Mouse (Mus musculus) 3134 (cell line): Measurements from ENCODE around the gene Cyp19a1.

Experiments used
- DNase-seq: peaks from one replicate; pipeline ENCODE4 v3.0.0-alpha.2; 2011; ENCODE audit warnings: low spot score; ENCODE audit not compliant: insufficient read length; ENCODE audit errors: extremely low read depth

Gene Cyp19a1

DNA sequence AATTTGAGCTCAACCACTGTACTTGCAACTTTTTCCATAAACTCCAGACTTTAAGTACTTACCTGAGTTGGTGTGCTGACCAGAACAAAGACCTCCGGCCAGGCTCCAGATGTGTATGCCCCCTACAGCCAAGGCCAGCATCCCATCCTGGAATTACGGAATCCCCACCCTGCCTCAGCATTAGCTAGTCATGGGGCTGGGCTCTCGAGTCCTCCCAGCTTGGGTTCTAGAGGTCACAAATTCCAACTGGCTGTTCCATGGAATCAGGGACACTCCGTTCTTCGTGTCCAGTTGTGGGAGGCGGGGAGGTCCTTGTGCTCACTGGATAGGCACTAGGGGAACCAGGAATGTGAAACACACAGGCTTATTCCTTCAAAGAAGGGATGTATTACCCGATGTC, at the start of gene Cyp19a1:
Gene Cyp19a1 (minus strand): TSS at position 101 of the 400 bp plus-strand sequence.
- no peak for DNase-seq

DNA sequence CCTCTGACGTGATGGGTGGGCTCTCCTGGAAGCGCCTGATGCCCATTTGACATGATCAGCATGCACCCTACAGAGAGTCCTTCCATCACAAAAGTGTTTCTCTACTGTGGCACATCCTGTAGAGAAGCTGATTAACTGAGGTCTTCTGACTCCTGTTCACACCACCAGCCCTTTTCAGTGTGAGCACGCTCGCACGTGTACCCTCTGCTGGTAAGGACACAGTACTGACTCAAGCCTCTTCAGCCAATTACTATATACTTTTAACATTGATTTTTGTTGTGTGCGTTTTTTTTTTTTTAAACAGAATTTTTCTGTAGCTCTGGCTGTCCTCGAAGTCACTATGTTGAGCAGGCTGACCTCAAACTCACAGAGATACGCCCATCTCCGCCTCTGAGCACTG, 48.5 kb upstream of the Cyp19a1 start:
- no peak for DNase-seq

DNA sequence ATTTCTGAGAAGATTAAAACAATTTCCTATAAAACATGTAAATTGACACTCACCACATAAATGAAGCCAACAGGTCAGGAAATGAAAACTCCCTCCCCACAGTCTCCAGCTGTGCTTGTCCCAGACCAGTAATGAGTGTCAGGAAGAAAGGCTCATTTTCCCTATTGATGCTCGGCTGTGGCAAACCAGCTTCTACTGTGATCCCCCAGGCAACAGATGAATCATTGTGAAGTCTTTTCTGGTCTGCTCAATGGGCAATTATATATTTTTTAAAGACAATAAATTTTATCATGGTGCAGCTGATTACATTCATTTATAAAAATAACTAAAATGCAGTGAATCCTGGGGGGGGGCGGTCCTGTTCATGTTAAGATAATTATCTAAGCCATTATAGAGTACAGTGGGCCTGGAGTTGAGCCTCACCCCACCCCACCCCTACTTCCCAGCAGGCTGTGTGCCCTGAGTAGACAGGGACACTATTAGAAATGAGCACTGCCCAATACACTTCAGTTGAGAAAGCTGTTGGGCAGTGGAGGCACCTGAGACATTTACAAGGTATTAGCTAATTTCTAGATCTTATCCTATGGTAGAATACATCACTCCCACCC, 40.9 kb upstream of the Cyp19a1 start:
- no peak for DNase-seq

DNA sequence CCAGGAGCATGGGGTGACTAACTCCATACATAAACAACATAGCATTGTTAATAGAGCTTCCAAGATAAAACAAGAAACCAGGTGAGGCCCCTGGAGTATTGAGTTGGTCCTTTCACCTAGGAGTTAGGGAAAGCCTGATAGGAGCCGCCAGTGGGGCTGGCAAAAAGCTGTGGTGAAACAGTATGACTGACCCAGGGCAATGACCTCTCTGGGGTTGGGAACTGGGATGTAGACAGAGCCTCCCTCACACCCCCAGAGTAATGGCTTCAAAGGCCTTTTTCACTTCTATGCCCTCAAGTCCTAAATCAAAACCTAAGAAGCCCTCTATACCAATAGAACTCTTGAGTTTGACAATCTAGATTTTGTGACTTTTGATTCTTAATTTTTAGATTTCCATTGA, 40.3 kb upstream of the Cyp19a1 start:
- no peak for DNase-seq

DNA sequence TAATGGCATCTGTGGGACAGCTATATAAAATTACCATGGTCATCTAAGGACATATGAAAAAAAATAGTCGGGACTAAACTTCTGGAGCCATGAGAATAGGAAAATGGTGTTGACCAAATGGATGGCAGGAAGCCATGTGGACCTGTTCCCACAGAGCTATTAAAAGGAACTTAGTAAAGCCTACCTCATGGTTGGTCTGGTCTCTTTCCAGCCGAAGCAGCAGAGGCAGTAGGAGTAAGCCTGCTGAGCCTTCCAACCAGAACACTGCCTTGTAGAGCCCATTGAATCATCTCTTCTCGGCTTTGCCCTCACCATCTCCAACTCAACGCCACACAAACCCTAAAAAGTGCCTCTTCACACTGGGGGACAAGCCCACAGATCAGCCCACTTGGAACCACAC, 33.3 kb upstream of the Cyp19a1 start:
- DNase-seq, result no peak

DNA sequence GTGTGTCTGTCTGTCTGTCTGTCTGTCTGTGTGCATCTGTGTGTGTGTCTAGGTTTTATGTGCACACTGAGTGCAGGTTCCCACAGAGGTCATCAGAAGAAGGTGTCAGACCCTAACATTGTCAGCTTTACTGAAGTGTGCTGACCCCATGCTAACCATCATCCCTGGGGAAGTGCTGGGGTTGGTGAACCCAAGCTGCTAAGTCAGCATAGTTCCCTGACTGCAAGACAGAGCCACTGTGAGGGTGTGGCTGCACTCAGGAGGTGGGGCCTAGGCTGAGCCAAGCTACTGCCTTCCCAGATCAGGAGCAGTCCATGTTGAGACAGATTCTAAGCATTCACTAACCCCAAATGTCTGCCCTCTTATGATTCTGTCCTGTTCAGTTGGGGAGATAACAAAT, 31.9 kb upstream of the Cyp19a1 start:
- DNase-seq, result no peak

DNA sequence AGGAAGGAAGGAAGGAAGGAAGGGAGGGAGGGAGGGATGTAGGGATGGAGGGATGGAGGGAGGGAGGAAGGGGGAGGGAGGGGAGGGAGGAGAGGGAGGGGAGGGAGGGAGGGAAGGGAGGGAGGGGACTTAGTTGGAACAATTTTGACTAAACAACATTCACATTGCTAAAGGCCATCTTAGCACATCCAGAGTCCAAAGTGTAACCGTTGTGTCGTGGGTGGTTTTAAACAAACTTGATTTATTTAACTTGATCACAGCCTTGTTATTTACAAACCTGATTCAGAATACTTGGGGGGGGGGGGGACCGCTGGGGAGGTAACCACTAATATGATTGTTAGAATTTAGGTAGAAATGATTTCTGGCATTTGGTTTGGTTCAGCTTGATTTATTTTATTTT, 31.5 kb upstream of the Cyp19a1 start:
- DNase-seq, result no peak

DNA sequence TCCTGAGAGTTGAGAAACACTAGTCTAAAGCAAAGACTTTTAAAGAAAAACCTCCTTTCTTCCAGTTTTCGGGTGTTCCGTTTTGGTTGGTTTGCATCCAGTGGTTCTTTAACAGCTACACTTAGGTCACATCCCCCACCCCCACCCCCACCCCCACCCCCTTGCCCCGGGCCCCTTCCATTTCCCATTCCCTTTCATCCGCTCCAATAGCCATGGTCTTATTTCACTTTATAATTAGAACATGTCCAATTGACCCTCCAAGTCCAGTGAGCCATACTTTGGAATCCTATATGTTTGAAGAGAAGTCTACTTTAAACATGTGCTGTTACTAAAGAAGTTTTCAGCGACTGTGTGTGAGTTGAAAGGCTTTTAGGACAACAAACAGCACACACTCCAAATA, 19.9 kb upstream of the Cyp19a1 start:
- DNase-seq, result no peak

DNA sequence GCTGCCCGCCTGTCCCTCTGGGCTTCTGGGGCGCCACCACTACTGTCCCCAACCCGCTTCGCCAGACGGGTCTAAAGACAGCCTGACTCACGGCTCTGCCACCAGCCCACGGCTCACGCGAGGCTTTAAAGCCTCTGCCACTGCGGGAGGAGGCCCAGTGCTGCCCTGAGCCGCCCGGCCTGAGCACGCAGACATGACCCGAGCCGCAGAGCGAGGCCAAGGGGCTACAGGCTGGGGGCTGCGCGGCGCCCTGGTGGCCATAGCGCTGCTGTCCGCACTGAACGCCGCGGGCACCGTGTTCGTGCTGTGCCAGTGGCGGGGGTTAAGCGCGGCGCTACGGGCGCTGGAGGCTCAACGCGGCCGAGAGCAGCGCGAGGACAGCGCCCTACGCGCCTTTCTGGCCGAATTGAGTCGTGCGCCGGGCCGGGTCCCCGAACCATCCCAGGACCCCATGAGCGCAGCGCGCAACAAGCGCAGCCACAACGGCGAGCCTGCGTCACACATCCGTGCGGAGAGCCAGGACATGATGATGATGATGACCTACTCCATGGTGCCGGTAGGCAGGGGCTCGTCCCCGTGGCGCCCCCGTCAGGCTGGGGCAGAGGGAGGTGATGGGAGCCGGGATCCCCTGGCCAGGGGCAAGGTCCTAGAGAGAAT, 18.5 kb upstream of the Cyp19a1 start, which contains the start of gene Gldn:
Gene Gldn (plus strand): TSS at position 156 of the 657 bp plus-strand sequence.
- DNase-seq, result peak; percentile 11

DNA sequence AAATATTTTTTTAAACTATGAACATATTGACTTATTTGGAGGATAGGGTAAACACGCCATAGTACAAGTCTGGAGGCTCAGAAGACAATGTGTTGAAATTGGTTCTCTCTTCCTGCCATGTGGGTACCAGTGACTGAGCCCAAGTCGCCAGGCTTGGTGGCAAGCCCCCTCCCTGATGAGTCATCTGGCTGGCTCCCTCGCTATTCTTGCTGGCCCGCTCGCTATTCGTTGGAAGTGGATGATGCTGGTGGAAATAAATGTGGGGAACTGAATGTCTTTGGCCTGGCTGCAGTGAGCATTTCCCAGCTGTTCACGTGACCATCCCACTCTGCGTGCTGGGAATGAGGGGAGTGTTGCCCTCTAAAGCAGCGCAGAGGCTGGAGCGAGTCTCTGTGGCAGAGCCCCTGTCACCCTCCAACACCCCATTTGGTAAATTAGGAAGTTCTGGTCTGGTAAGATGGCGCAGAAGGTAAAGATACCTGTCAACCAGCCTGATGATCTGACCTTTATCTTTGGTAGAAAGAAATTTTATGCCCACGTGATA, 11.2 kb upstream of the Cyp19a1 start:
- no peak for DNase-seq

DNA sequence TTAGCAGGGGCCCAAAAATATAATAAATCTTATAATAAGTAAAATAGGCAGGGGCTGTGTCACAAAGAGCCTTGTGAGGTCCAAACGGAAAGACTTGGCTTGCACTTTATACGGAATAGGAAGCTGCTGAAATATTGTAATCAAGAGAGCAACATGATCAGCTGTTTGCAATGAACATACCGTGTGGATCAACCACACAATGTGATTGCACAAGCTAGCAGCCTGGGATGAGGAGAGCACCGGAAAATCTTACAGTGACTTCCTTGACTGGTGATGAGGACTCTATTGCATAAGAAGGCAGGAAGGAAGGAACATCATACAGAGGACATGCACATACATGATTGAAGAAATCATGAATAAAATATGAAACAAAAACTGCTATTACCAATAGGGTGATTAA, 7.4 kb upstream of the Cyp19a1 start:
- DNase-seq, result no peak

DNA sequence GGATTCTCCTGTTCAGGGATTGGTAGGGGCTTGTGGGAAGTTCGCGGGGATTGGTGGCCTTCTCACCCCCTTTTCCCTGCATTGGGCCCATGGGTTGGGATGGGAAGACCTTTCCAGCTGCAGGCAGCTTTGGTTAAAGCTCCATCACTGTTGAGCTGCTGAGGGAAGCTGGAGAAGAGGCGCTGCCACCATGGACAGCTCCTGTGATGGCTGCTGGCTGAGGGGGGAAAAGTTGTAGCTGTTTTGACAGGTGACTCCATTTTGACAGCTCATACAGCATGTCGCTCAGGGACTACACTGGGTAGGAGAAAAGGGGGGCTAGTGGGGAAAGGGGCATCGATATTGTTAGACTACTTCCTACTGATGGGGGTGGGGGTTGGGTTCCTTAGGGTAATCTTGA, 3.0 kb upstream of the Cyp19a1 start:
- no peak for DNase-seq

DNA sequence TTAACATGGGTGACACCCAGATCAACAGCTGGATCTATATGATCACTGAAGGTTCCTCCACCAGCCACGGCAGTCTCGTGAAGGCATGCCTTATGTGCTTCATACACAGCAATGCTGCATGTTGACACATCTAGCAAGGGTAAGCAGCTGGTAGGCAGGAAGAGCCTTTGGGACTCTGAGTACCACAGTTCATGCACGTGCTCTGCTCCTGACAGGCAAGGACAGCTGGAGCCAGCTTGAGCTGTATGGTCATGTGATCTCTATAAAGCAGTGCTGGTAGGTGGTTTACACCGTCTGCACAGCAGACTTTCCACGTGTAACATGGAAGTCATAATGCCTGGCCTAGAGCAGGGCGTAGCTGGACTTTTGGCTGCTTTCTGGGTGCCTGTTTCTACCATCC, 2.1 kb upstream of the Cyp19a1 start:
- DNase-seq, result no peak

DNA sequence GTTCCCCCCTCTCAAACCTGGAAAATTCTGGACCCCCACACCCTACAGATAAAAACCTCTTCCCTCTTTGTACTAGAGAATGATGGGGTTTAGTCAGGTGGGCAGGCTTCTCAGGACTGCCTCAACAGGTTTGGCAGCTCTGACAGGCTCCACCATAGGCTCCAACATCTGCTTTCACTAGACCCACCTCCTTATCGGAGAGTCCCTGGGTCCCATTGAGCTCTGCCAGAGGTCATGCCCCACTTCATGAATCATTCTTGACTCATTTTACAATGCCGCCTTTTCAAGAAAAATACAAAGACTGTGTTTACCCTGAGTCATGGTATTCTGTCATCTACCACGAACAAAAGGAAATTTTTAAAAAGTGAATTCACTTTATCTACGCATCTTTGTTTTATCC, 3.2 kb downstream of the Cyp19a1 start:
- DNase-seq, result no peak

DNA sequence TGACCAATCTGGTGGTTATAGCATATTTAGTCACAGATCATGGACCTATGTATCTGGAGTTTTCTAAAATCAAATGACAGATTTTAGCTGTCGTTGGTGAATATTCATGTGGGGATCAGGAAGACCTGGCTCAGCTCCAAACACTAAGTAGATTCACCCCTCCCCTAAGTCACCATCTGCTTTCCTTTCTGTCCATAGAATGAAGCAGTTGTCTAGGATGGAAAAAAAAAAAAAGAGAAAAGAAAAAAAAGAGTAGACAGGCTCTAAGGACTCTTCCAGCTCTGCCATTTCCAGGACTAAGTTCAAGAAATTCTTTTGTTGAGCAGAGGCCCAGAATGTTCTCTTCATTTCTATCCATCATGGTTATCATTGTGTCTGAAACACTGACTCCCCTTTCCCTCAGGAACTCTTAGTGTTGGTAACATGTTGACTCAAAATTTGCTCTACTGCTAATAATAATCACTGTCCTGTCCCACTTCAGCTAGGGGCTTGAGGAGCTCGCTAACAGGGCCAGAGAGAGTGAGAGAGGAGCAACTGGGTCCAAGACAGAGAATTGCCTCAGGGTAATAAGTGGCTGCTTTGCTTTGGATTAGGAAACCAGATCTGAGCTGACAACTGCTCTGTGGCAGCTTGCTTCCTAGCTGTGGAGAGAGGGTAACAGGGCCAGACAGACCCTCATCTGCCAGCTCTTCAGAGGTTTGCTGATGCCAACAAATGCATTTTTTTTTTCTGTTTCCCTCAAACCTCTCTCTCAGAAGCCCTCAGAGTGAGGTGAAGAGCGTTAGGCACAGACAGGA, 22.8 kb downstream of the Cyp19a1 start:
- no peak for DNase-seq

DNA sequence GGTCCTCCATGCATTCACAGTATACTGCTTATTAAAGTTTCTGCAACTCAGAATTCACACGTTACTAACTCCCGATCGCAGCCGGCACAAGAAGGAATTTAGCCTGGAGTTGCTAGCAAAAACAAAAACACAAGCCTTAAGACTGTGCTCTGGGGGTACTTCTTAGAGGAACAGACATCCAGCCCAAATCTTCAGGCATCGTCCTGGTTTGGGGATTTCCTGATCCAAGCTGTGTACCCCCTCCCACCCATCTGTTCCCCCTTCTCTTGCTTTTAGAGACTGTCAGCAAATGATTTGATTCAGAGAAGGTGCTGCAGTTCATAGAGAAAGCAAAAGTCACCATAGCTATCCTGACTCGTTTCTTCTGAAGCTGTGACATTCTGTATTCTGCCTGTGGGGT, 40.3 kb downstream of the Cyp19a1 start:
- DNase-seq, result no peak

DNA sequence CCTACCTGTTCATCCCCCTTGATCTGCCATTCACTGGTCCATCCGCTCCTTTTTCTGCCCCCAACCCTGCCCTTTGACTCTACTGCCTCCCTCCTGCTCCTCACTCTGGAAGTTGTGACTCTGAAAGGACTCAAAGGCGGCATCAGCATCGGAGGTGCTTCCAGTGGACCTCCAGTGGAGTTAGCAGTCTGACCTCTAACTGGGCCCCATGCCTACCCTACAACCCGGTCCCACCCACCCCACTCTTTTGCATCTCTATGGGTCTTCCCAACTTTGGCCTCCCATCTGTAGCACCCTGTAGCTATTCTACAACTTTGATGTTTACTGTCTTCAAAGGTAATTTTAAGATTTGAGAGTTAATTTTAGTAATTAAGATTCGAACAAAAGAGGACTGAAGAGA, 51.4 kb downstream of the Cyp19a1 start:
- no peak for DNase-seq

DNA sequence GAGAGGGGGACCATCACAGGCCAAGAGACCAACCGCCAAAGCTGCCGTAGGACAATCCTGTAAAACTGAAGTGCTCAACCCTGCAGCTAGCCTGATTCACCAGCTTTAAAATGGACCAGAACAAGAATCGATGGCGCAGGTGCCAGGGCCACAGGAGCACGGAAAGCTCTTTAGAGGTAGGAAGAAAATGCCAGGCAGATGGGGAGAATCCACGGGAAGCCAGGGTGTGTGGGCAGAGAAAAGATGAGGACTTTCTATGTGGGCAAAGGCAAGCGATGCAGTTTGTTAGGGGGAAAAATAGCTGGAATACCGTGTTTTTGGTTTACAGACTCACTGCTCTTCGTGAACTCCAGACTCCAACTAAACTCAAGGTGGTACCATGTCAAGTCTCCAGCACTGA, 53.0 kb downstream of the Cyp19a1 start:
- DNase-seq, result no peak

DNA sequence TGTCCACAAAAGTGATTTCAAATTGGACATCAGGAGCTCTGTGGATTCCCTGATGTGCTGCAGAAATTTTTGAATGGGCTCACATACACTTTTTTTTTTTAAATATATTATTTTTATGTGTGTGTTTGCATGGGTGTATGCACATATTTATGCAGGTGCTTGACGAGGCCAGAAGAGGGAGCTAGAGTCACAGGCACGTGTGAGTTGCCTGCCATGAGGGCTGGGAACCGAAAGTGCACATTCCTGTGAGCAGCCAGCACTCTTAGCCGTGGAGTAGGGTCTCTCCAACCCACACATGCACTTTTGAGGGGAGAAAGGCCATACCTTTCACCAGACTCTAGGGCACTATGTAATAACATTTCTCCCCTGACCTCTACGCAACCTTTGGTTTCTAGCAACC, 73.1 kb downstream of the Cyp19a1 start:
- DNase-seq, result no peak

DNA sequence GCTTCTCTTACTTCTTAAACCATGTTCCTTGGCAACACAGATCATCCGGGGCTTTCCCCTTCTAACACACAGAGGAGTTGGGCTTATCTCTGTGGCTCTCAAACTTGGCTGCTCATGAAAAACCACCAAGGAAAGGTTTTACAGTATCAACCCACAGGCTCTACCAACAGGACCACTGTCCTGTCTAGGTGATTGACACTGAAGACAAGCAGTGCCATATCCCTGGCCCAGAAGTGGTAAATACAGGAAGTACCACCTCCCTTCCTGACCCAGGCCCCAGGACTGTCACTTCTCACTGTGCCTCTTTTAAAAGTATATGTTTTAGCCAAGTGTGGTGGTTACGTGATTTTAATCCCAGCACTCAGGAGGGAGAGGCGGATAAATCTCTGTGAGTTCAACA, 76.5 kb downstream of the Cyp19a1 start:
- no peak for DNase-seq

DNA sequence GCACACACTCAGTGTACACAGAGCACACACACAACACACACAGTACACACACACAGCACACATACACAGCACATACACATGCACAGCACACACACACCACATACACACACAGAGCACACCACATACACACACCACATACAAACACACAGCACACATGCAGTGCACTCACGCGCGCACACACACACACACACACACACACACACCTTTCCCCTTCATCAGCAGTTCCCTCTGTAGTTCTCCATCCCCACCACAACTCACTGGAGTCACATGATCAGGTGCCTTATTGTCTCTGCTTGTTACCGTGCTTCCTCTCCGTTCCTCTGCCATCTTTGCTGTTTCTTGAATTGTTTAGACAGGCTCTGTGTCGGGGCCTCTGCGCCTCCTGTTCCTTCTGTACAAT, 85.4 kb downstream of the Cyp19a1 start:
- no peak for DNase-seq

DNA sequence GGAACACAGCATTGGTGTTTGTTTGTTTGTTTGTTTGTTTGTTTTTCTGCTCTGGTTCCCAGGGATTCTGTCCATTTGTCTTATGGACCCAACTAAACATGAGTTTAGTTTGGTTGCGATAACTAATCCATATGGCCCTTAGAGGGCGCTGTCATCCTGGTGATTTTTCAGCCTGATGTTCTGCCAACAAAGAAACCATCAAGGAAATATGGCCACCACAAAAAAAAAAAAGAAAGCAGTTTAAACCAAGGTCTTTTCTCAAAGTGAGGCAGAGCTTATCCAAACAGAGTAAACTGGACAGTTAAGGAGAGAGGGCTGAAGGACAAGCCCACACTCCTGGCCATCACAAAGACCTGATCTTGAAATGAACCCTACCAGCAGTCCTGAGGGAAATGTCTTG, 86.6 kb downstream of the Cyp19a1 start:
- DNase-seq, result no peak
